Mouse (Mus musculus) ES-Bruce4 (cell line): ENCODE measurements around the gene Tmem120b. TPM values are rescaled to one million over a fixed set of nuclear protein-coding genes. Genes with fewer than 3 reads are reported as not detected.

ENCODE experiments used
- H3K27ac ChIP-seq: 2 replicates; pipeline ENCODE4 v1.5.1; 2012; ENCODE audit warnings: low read length, inconsistent platforms; ENCODE audit not compliant: insufficient read depth
- H3K27me3 ChIP-seq: 2 replicates; pipeline ENCODE4 v1.6.1; 2012; ENCODE audit warnings: mild to moderate bottlenecking, low read length, inconsistent platforms; ENCODE audit not compliant: control insufficient read depth, poor library complexity, insufficient read depth, severe bottlenecking
- H3K36me3 ChIP-seq: 2 replicates; pipeline ENCODE4 v1.6.1; 2012; ENCODE audit warnings: inconsistent platforms, mild to moderate bottlenecking, low read length, moderate library complexity; ENCODE audit not compliant: control insufficient read depth, poor library complexity, insufficient read depth, severe bottlenecking
- H3K4me1 ChIP-seq: one replicate; pipeline ENCODE4 v1.8.1; 2011; ENCODE audit warnings: low read length; ENCODE audit not compliant: control insufficient read depth, insufficient read depth
- H3K4me3 ChIP-seq: 2 replicates; pipeline ENCODE4 v1.5.1; 2011; ENCODE audit warnings: low read depth, mild to moderate bottlenecking, low read length
- H3K9ac ChIP-seq: 2 replicates; pipeline ENCODE4 v1.6.1; 2012; ENCODE audit warnings: low read depth, mild to moderate bottlenecking, inconsistent platforms; ENCODE audit not compliant: poor library complexity, severe bottlenecking
- H3K9me3 ChIP-seq: replicated peaks from 2 replicates; pipeline ENCODE4 v1.6.1; 2012; ENCODE audit warnings: mild to moderate bottlenecking, low read length, inconsistent platforms; ENCODE audit not compliant: control insufficient read depth, poor library complexity, insufficient read depth, severe bottlenecking
- CTCF ChIP-seq: IDR thresholded peaks from one replicate; pipeline ENCODE4 v1.8.1; 2011; ENCODE audit warnings: low read depth, low read length
- EP300 ChIP-seq: IDR thresholded peaks from 2 replicates; pipeline ENCODE4 v1.6.1; 2011; ENCODE audit warnings: low read depth, low read length; ENCODE audit not compliant: insufficient read depth
- POLR2A ChIP-seq: IDR thresholded peaks from one replicate; pipeline ENCODE4 v1.8.1; 2011; ENCODE audit warnings: low read length; ENCODE audit not compliant: insufficient read depth
- polyA plus RNA-seq: library from polyadenylated mRNA; stranded (reverse); fragments of >200 nt; gene quantifications from 2 replicates; pipeline ENCODE4 v1.2.4, GENCODE M21; 2011; ENCODE audit warnings: low read depth; ENCODE audit not compliant: missing spikeins, insufficient read depth, insufficient read length

Tmem120b gene
- polyA plus RNA-seq, 1 experiment: 8.9 TPM

GRCm38 (mm10) chr5:123142161-123143157, 74.2 kb downstream of the Tmem120b start, which contains the start of gene Setd1b:
Gene Setd1b (plus strand): TSS chr5:123142193.
- Histone ChIP-seq H3K9ac (peak within 1 kb of the TSS; percentile 98), H3K9me3 (no peaks in the 10 kb centered on the region), H3K4me1 (peaks cover 7% of the 10 kb centered on the region), H3K36me3 (no peaks in the 10 kb centered on the region), H3K27ac (peak within 1 kb of the TSS; percentile 73), H3K4me3 (peak within 1 kb of the TSS; percentile 92), H3K27me3 (no peaks in the 10 kb centered on the region)
- TF ChIP-seq POLR2A (no peak), CTCF (no peak), EP300 (no peak)

GRCm38 (mm10) chr5:123143251-123143970, 75.2 kb downstream of the Tmem120b start:
- Histone ChIP-seq H3K9ac (peak overlapping the region; percentile 98), H3K9me3 (no peaks in the 10 kb centered on the region), H3K36me3 (no peaks in the 10 kb centered on the region), H3K27ac (no peak overlapping the region), H3K4me1 (peaks cover 10% of the 10 kb centered on the region), H3K4me3 (peak overlapping the region; percentile 92), H3K27me3 (no peaks in the 10 kb centered on the region)
- TF ChIP-seq CTCF: no peak
- no peak for TF ChIP-seq POLR2A
- TF ChIP-seq EP300: no peak

- H3K4me3 ChIP-seq: no peak overlapping the region
- no peaks in the 10 kb centered on the region for H3K27me3 ChIP-seq
- TF ChIP-seq EP300: no peak
- TF ChIP-seq CTCF: no peak
- no peak for TF ChIP-seq POLR2A
- no peak overlapping the region for H3K27ac ChIP-seq
- H3K4me1 ChIP-seq: peaks cover 10% of the 10 kb centered on the region
- no peaks in the 10 kb centered on the region for H3K9me3 ChIP-seq
- no peaks in the 10 kb centered on the region for H3K36me3 ChIP-seq
- peak overlapping the region; percentile 98; the same call in 1 of the 2 replicates for H3K9ac ChIP-seq
These were observed 75.9 kb downstream of the Tmem120b start for GRCm38 (mm10) chr5:123143971-123144745.

GRCm38 (mm10) chr5:123144746-123145590, 76.8 kb downstream of the Tmem120b start:
- Histone ChIP-seq H3K9me3 (no peaks in the 10 kb centered on the region), H3K9ac (no peak overlapping the region), H3K36me3 (no peaks in the 10 kb centered on the region), H3K4me1 (peaks cover 12% of the 10 kb centered on the region), H3K27ac (no peak overlapping the region), H3K27me3 (no peaks in the 10 kb centered on the region), H3K4me3 (no peak overlapping the region)
- TF ChIP-seq EP300 (no peak), POLR2A (no peak), CTCF (no peak)

- TF ChIP-seq EP300: no peak
- no peak for TF ChIP-seq POLR2A
- TF ChIP-seq CTCF: no peak
- Histone ChIP-seq H3K4me3 (no peak overlapping the region), H3K27me3 (no peaks in the 10 kb centered on the region), H3K36me3 (no peaks in the 10 kb centered on the region), H3K9me3 (no peaks in the 10 kb centered on the region), H3K4me1 (peaks cover 12% of the 10 kb centered on the region), H3K27ac (no peak overlapping the region), H3K9ac (no peak overlapping the region)
These were observed 78.1 kb downstream of the Tmem120b start for GRCm38 (mm10) chr5:123146357-123146756.
